Mouse (Mus musculus) CH12.LX (cell line): ENCODE results near the gene Ppp2r5c. TPM values are rescaled to one million over a fixed set of nuclear protein-coding genes. Genes with fewer than 3 reads are reported as not detected.

Experiments used
- DNase-seq: peaks from one replicate; pipeline ENCODE4 v3.0.0-alpha.2; 2013; ENCODE audit errors: extremely low read depth
- H3K27ac ChIP-seq: 2 replicates; pipeline ENCODE4 v1.5.1; 2012; ENCODE audit warnings: low read depth, mild to moderate bottlenecking, control low read depth, moderate library complexity; ENCODE audit not compliant: insufficient read depth
- H3K27me3 ChIP-seq: replicated peaks from 2 replicates; pipeline ENCODE3; 2012; ENCODE audit warnings: inconsistent platforms
- H3K36me3 ChIP-seq, 2 experiments: replicated peaks in 1 of 2; 2 replicates each; pipeline versions ENCODE3 to v1.6.1; 2012; ENCODE audit warnings: inconsistent platforms in 1 of 2, low read length in 1 of 2, mild to moderate bottlenecking in 1 of 2, mixed read lengths in 1 of 2, moderate library complexity in 1 of 2; ENCODE audit not compliant: control insufficient read depth in 1 of 2, insufficient read depth in 1 of 2
- H3K4me1 ChIP-seq, 2 experiments: 2 replicates each; pipeline ENCODE4 v1.6.1; 2012; ENCODE audit warnings: inconsistent platforms in 1 of 2, moderate library complexity in 1 of 2; ENCODE audit not compliant: insufficient read depth in 2 of 2, control insufficient read depth in 1 of 2
- H3K4me2 ChIP-seq: 2 replicates; pipeline ENCODE4 v1.6.1; 2012; ENCODE audit warnings: low read depth, mild to moderate bottlenecking, control low read depth; ENCODE audit not compliant: poor library complexity, insufficient read depth, severe bottlenecking
- H3K4me3 ChIP-seq, 3 experiments: fragments of 150-350 bp in 1 of 3; sonication (generic) in 1 of 3; replicated peaks in 1 of 3; 2 replicates each; pipeline versions ENCODE3 to v1.5.1; 2011 to 2012; ENCODE audit warnings: low read depth in 2 of 3, low read length in 2 of 3, mild to moderate bottlenecking in 2 of 3, moderate library complexity in 2 of 3, control low read depth in 1 of 3, improper control_type of control experiment in 1 of 3, inconsistent platforms in 1 of 3, mixed read lengths in 1 of 3; ENCODE audit not compliant: poor library complexity in 1 of 3
- H3K79me2 ChIP-seq: replicated peaks from 2 replicates; pipeline ENCODE4 v1.6.1; 2012; ENCODE audit warnings: mild to moderate bottlenecking, moderate library complexity; ENCODE audit not compliant: control insufficient read depth, poor library complexity, insufficient read depth, severe bottlenecking; ENCODE audit errors: extremely low read depth
- H3K9ac ChIP-seq: 2 replicates; pipeline ENCODE4 v1.6.1; 2012; ENCODE audit warnings: low read depth, mild to moderate bottlenecking, control low read depth, moderate library complexity; ENCODE audit not compliant: insufficient read depth
- H3K9me3 ChIP-seq: replicated peaks from 2 replicates; pipeline ENCODE3; 2012; ENCODE audit warnings: low read length, inconsistent platforms, mixed read lengths
- CHD1 ChIP-seq: IDR thresholded peaks from 2 replicates; pipeline ENCODE4 v1.6.1; 2012; ENCODE audit warnings: low read depth, low read length, improper control_type of control experiment, inconsistent platforms
- CHD2 ChIP-seq: IDR thresholded peaks from 2 replicates; pipeline ENCODE4 v1.6.1; 2011; ENCODE audit warnings: low read length, improper control_type of control experiment
- CTCF ChIP-seq, 2 experiments: IDR thresholded peaks in 1 of 2; conservative IDR thresholded peaks in 1 of 2; 2 replicates each; pipeline ENCODE4 v1.5.1; 2011 to 2012; ENCODE audit warnings: low read depth in 2 of 2, low read length in 2 of 2, improper control_type of control experiment in 1 of 2, inconsistent platforms in 1 of 2, mild to moderate bottlenecking in 1 of 2, moderate library complexity in 1 of 2
- E2F4 ChIP-seq: IDR thresholded peaks from 2 replicates; pipeline ENCODE4 v1.6.1; 2011; ENCODE audit warnings: low read depth, low read length, improper control_type of control experiment; ENCODE audit not compliant: insufficient replicate concordance
- ELF1 ChIP-seq: IDR thresholded peaks from 2 replicates; pipeline ENCODE4 v1.6.1; 2014; ENCODE audit warnings: low read depth, mild to moderate bottlenecking, inconsistent platforms, low read length, improper control_type of control experiment
- ETS1 ChIP-seq: conservative IDR thresholded peaks from 2 replicates; pipeline ENCODE4 v1.6.1; 2012; ENCODE audit warnings: low read depth, mild to moderate bottlenecking, inconsistent platforms, low read length, improper control_type of control experiment, moderate library complexity
- JUN ChIP-seq: IDR thresholded peaks from 2 replicates; pipeline ENCODE4 v1.6.1; 2011; ENCODE audit warnings: low read depth, mild to moderate bottlenecking, low read length, improper control_type of control experiment, moderate library complexity; ENCODE audit not compliant: insufficient read depth
- MAFK ChIP-seq: IDR thresholded peaks from 2 replicates; pipeline ENCODE4 v1.6.1; 2011; ENCODE audit warnings: low read length, improper control_type of control experiment; ENCODE audit not compliant: insufficient replicate concordance
- MXI1 ChIP-seq: IDR thresholded peaks from 2 replicates; pipeline ENCODE4 v1.6.1; 2011; ENCODE audit warnings: mild to moderate bottlenecking, low read depth, low read length, improper control_type of control experiment
- NRF1 ChIP-seq: IDR thresholded peaks from 2 replicates; pipeline ENCODE4 v1.6.1; 2014; ENCODE audit warnings: low read depth, mild to moderate bottlenecking, inconsistent platforms, low read length, improper control_type of control experiment, moderate library complexity
- PAX5 ChIP-seq: IDR thresholded peaks from 2 replicates; pipeline ENCODE4 v1.6.1; 2012; ENCODE audit warnings: low read length, inconsistent platforms, mixed read lengths
- POLR2A ChIP-seq: IDR thresholded peaks from 2 replicates; pipeline ENCODE4 v1.6.1; 2011; ENCODE audit warnings: low read depth, mild to moderate bottlenecking, improper control_type of control experiment, low read length
- POLR2AphosphoS2 ChIP-seq: IDR thresholded peaks from 2 replicates; pipeline ENCODE4 v1.6.1; 2011; ENCODE audit warnings: low read depth, low read length, improper control_type of control experiment
- RAD21 ChIP-seq: IDR thresholded peaks from 2 replicates; pipeline ENCODE4 v1.6.1; 2011; ENCODE audit warnings: low read depth, mild to moderate bottlenecking, low read length, improper control_type of control experiment, moderate library complexity
- RCOR1 ChIP-seq: conservative IDR thresholded peaks from 2 replicates; pipeline ENCODE4 v1.6.1; 2012; ENCODE audit warnings: low read depth, mild to moderate bottlenecking, inconsistent platforms, low read length, improper control_type of control experiment
- TBP ChIP-seq: conservative IDR thresholded peaks from 2 replicates; pipeline ENCODE4 v1.6.1; 2011; ENCODE audit warnings: low read depth, low read length, improper control_type of control experiment
- TCF12 ChIP-seq: IDR thresholded peaks from 2 replicates; pipeline ENCODE4 v1.6.1; 2014; ENCODE audit warnings: low read depth, mild to moderate bottlenecking, inconsistent platforms, low read length, improper control_type of control experiment
- UBTF ChIP-seq: IDR thresholded peaks from 2 replicates; pipeline ENCODE4 v1.6.1; 2012; ENCODE audit warnings: low read depth, mild to moderate bottlenecking, inconsistent platforms, low read length, improper control_type of control experiment, moderate library complexity
- ZKSCAN1 ChIP-seq: IDR thresholded peaks from 2 replicates; pipeline ENCODE4 v1.6.1; 2012; ENCODE audit warnings: low read depth, inconsistent platforms, low read length, improper control_type of control experiment, borderline replicate concordance
- ZMIZ1 ChIP-seq: IDR thresholded peaks from 2 replicates; pipeline ENCODE4 v1.6.1; 2012; ENCODE audit warnings: low read depth, mild to moderate bottlenecking, inconsistent platforms, low read length, improper control_type of control experiment
- dilution Hi-C: fragments of 300-500 bp; cut with MboI; formaldehyde crosslinking; loops from 2 replicates; pipeline ENCODE4 v1.14.3; 2020; ENCODE audit warnings: low sequenced_read_pairs; ENCODE audit not compliant: extremely low pct_unique_long_range_greater_than_20kb, extremely low pct_ligation_motif_present
- in situ Hi-C: fragments of 300-500 bp; cut with MboI; formaldehyde crosslinking; loops from 3 replicates; pipeline ENCODE4 v1.14.3; 2019; ENCODE audit warnings: low sequenced_read_pairs, low pct_ligation_motif_present, low pct_unique_long_range_greater_than_20kb, mixed read lengths
- polyA plus RNA-seq: library from polyadenylated mRNA; unstranded; fragments of >175 nt; gene quantifications from 2 replicates; pipeline ENCODE4 v1.2.1, GENCODE M21; 2012; ENCODE audit warnings: low read depth; ENCODE audit not compliant: insufficient read length
- total RNA-seq, 2 experiments: library from RNA; depleted of rRNA; stranded (reverse); fragments of 300-350 nt in 1 of 2; fragments of >200 nt in 1 of 2; gene quantifications; 2 replicates each; pipeline ENCODE4 v1.2.3; 2012 to 2014

Ppp2r5c gene
- total and polyA plus RNA-seq, 3 experiments = 71.6 to 111 (median 97.7) TPM

GRCm38 (mm10) chr12:110564848-110565247 lies 117.9 kb downstream of the Ppp2r5c start:
- dilution Hi-C loops (no loop called here), in situ Hi-C loops (no loop called here)
- no peak for DNase-seq
- Histone ChIP-seq H3K36me3 (peaks cover 55 to 90% of the 10 kb centered on the region in 2 experiments), H3K79me2 (no peaks in the 10 kb centered on the region), H3K27ac (no peak overlapping the region), H3K4me1 (no peaks in the 10 kb centered on the region), H3K9me3 (no peaks in the 10 kb centered on the region), H3K27me3 (no peaks in the 10 kb centered on the region), H3K4me2 (no peak overlapping the region), H3K9ac (no peak overlapping the region), H3K4me3 (no peak overlapping the region)
- no peak for TF ChIP-seq MXI1
- TF ChIP-seq NRF1 = no peak
- no peak for TF ChIP-seq RAD21
- no peak for TF ChIP-seq CHD2
- TF ChIP-seq E2F4 = no peak
- no peak for TF ChIP-seq JUN
- TF ChIP-seq TCF12 = no peak
- TF ChIP-seq CTCF (conservative IDR thresholded peaks at IDR 0.05 in 1 of 2, IDR thresholded peaks at IDR 0.05 in 1 of 2; ENCODE audit: low read depth in 2 of 2, low read length in 2 of 2) = no peak
- no peak for TF ChIP-seq ETS1
- no peak for TF ChIP-seq ZKSCAN1

GRCm38 (mm10) chr12:110566366-110566765 lies 119.4 kb downstream of the Ppp2r5c start:
- Histone ChIP-seq H3K27ac (no peak overlapping the region), H3K9me3 (no peaks in the 10 kb centered on the region), H3K79me2 (no peaks in the 10 kb centered on the region), H3K27me3 (no peaks in the 10 kb centered on the region), H3K4me3 (no peak overlapping the region), H3K4me2 (no peak overlapping the region), H3K36me3 (peaks cover 59 to 91% of the 10 kb centered on the region in 2 experiments), H3K4me1 (no peaks in the 10 kb centered on the region), H3K9ac (no peak overlapping the region)
- in situ Hi-C loops = no loop called here
- no peak for DNase-seq
- TF ChIP-seq CTCF (conservative IDR thresholded peaks at IDR 0.05 in 1 of 2, IDR thresholded peaks at IDR 0.05 in 1 of 2; ENCODE audit: low read depth in 2 of 2, low read length in 2 of 2) (no peak), PAX5 (no peak), TCF12 (no peak), POLR2A (no peak), CHD1 (no peak), RCOR1 (no peak), ETS1 (no peak), POLR2AphosphoS2 (no peak), MAFK (no peak), UBTF (no peak), ZMIZ1 (no peak), CHD2 (no peak), NRF1 (no peak), ELF1 (no peak), JUN (no peak), TBP (no peak)
- dilution Hi-C loops = no loop called here
